Comparison of ENCODE assay signal across 14 mouse cellular contexts in the genomic region with DNA sequence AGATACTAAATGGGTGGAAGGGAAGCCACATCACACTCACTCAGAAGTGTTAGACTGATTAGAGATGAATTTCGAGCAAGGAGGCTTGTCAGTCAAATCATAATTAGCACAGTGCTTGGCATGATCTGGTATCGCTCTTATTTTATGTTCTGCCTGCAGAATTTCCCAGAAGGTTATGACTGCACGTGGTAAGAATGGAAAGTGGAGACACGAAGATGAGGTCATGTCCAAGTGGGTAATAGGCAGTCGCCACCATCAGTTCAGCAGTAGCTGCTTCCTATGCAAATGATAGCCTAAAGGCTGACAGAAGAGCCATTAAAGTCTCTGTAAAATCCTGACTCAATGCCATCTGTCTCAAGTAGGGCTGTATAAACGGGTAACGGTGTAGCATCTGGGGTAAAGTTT.
DNase-seq lines count a peak whose midpoint lies in the region; ATAC-seq and TF ChIP-seq lines count a peak whose summit lies in the region.
"Had no signal": no experiment of that assay in that cellular context is flagged by ENCODE, and none has a peak within 500 bp of the region (broad histone marks: within the 10 kb centered on the region; RNA-seq: fewer than 3 reads in every experiment).

No protein-coding gene starts in this region.

- H3K36me3 ChIP-seq in hindbrain, embryonic 13.5 days, result no peaks in the 10 kb centered on the region
- H3K36me3 ChIP-seq in midbrain, embryonic 15.5 days (replicated peaks), result no peaks in the 10 kb centered on the region
- H3K36me3 ChIP-seq in heart, embryonic 12.5 days, result no peaks in the 10 kb centered on the region
- H3K36me3 ChIP-seq: limb, embryonic 10.5 days; liver, embryonic 12.5 days; lung, embryonic 15.5 days had no signal

- WGBS in hindbrain, embryonic 13.5 days, result 58% methylated on average over 7 of the region's 7 CpGs
- 45% methylated on average over 7 of the region's 7 CpGs for WGBS in midbrain, embryonic 15.5 days
- WGBS in heart, embryonic 12.5 days, result 61% methylated on average over 7 of the region's 7 CpGs

- peak; percentile 4 for DNase-seq in layer of hippocampus, adult 11-12 months (ENCODE audit: low spot score)
- DNase-seq in layer of hippocampus, adult 9-10 months (ENCODE audit: low spot score), result no peak
- DNase-seq in brain, embryonic 14.5 days (ENCODE audit: low read depth), result peak; percentile 88
- no peak for DNase-seq in cerebellum, postnatal 10 days
- DNase-seq: cerebellum, adult 8-10 months; heart, adult 18-20 months had no signal

- no peak overlapping the region for H3K4me2 ChIP-seq in hindbrain, embryonic 13.5 days
- no peak overlapping the region for H3K4me2 ChIP-seq in midbrain, embryonic 15.5 days
- H3K4me2 ChIP-seq in heart, embryonic 12.5 days, result no peak overlapping the region
- H3K4me2 ChIP-seq: liver, embryonic 12.5 days; lung, embryonic 15.5 days had no signal

- 0 out of 2 replicates have a peak, but pooled peaks cover 3% of the 10 kb centered on the region for H3K4me1 ChIP-seq in hindbrain, embryonic 13.5 days (replicated peaks)
- H3K4me1 ChIP-seq in midbrain, embryonic 15.5 days, result no peaks in the 10 kb centered on the region
- H3K4me1 ChIP-seq in heart, embryonic 12.5 days (replicated peaks), result no peaks in the 10 kb centered on the region
- H3K4me1 ChIP-seq: limb, embryonic 10.5 days; liver, embryonic 12.5 days; lung, embryonic 15.5 days had no signal

- TF ChIP-seq POLR2A in brain, embryonic 14.5 days (IDR thresholded peaks at IDR 0.05; ENCODE audit: borderline replicate concordance, extremely low read depth, insufficient read depth, insufficient read length, poor library complexity, severe bottlenecking), result no peak

- no peak overlapping the region for H3K9ac ChIP-seq in hindbrain, embryonic 13.5 days
- no peak overlapping the region for H3K9ac ChIP-seq in midbrain, embryonic 15.5 days
- H3K9ac ChIP-seq in heart, embryonic 12.5 days, result no peak overlapping the region
- H3K9ac ChIP-seq: liver, embryonic 12.5 days; lung, embryonic 15.5 days had no signal

- no peak overlapping the region for H3K4me3 ChIP-seq in hindbrain, embryonic 13.5 days
- no peak overlapping the region for H3K4me3 ChIP-seq in midbrain, embryonic 15.5 days
- no peak overlapping the region for H3K4me3 ChIP-seq in heart, embryonic 12.5 days
- H3K4me3 ChIP-seq: limb, embryonic 10.5 days; liver, embryonic 12.5 days; lung, embryonic 15.5 days had no signal

- H3K27ac ChIP-seq in hindbrain, embryonic 13.5 days, result no peak overlapping the region
- H3K27ac ChIP-seq in midbrain, embryonic 15.5 days, result no peak overlapping the region
- H3K27ac ChIP-seq in heart, embryonic 12.5 days (ENCODE audit: poor library complexity, severe bottlenecking), result no peak overlapping the region
- H3K27ac ChIP-seq: kidney, postnatal 0 days; limb, embryonic 10.5 days; liver, embryonic 12.5 days; lung, embryonic 15.5 days had no signal

- peak; percentile 61 for ATAC-seq in hindbrain, embryonic 13.5 days (ENCODE audit: low FRiP score)
- peak; percentile 81 for ATAC-seq in midbrain, embryonic 15.5 days (replicated peaks)
- no peak for ATAC-seq in heart, embryonic 12.5 days (ENCODE audit: insufficient number of reproducible peaks, low FRiP score)
- no peak for ATAC-seq in frontal cortex, adult (ENCODE audit: low TSS enrichment)
- ATAC-seq: liver, embryonic 12.5 days had no signal

- TF ChIP-seq CTCF in brain, embryonic 14.5 days (IDR thresholded peaks at IDR 0.05; ENCODE audit: borderline replicate concordance, extremely low read depth, insufficient read depth, insufficient read length), result no peak

- no peaks in the 10 kb centered on the region for H3K27me3 ChIP-seq in hindbrain, embryonic 13.5 days
- H3K27me3 ChIP-seq in midbrain, embryonic 15.5 days (replicated peaks), result no peaks in the 10 kb centered on the region
- H3K27me3 ChIP-seq in heart, embryonic 12.5 days (replicated peaks), result no peaks in the 10 kb centered on the region
- H3K27me3 ChIP-seq: liver, embryonic 12.5 days; lung, embryonic 15.5 days had no signal

- H3K9me3 ChIP-seq in hindbrain, embryonic 13.5 days, result no peaks in the 10 kb centered on the region
- H3K9me3 ChIP-seq in midbrain, embryonic 15.5 days, result no peaks in the 10 kb centered on the region
- no peaks in the 10 kb centered on the region for H3K9me3 ChIP-seq in heart, embryonic 12.5 days (replicated peaks)
- H3K9me3 ChIP-seq: limb, embryonic 10.5 days; liver, embryonic 12.5 days; lung, embryonic 15.5 days had no signal

Comparison
In these comparisons a context has a peak if more than half of its experiments do, and no peak if none do; other contexts are left out.
1. DNase-seq: peak in layer of hippocampus, adult 11-12 months (single experiment) and brain, embryonic 14.5 days (single experiment); none in layer of hippocampus, adult 9-10 months (single experiment) and cerebellum, postnatal 10 days (0 of 2).
2. ATAC-seq: peak in hindbrain, embryonic 13.5 days (single experiment) and midbrain, embryonic 15.5 days (single experiment); none in heart, embryonic 12.5 days (single experiment) and frontal cortex, adult (single experiment).